Mouse (Mus musculus): Measurements from ENCODE around the gene Rpl23a. TPM values are rescaled to one million over a fixed set of nuclear protein-coding genes. Genes with fewer than 3 reads are reported as not detected.

Rpl23a gene
- polyA plus RNA-seq, 1 experiment from 2014 or later = 934 TPM

DNA sequence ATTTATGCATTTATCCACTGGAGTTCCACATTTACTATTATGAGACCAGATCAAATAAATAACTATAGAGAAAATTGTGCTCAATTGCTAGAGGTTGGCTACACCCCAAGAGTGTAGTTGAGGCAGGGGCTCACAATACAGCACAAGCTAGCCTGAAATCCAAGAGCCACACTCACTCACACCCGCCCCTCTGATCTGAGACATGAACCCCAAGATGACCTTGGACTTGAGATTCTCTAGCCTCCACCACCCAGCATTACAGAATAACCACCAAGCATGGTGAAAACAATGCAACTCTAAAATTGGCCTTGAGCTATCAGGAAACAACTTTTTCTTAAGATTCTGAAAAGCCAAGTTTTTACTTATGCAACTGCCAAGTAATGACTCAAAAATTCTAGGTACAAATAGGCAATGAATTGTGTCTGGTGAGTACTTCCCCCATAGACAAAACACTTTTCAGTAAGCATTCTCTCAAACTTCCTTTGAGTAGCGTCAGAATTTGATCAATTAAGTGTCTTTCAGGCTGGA lies 1.5 kb downstream of the Rpl23a start:
- Histone ChIP-seq H3K27me3 (peaks cover 5% of the 10 kb centered on the region), H3K4me1 (replicated peaks) (peaks cover 59% of the 10 kb centered on the region), H3K9me3 (no peaks in the 10 kb centered on the region), H3K36me3 (peaks cover 27% of the 10 kb centered on the region), H3K9ac (replicated peaks) (peak overlapping the region; percentile 90), H3K4me3 (replicated peaks) (peak overlapping the region; percentile 81), H3K4me2 (replicated peaks) (peak overlapping the region; percentile 77), H3K27ac (no peak overlapping the region)
- WGBS = 56% methylated on average over 2 of the region's 2 CpGs
- ATAC-seq = no peak

- Histone ChIP-seq H3K4me2 (replicated peaks) (peak overlapping the region; percentile 82; the same call in 1 of the 2 replicates), H3K4me1 (replicated peaks) (peaks cover 68% of the 10 kb centered on the region), H3K27me3 (peaks cover 6% of the 10 kb centered on the region), H3K36me3 (peaks cover 27% of the 10 kb centered on the region), H3K27ac (no peak overlapping the region), H3K4me3 (replicated peaks) (no peak overlapping the region), H3K9me3 (no peaks in the 10 kb centered on the region), H3K9ac (replicated peaks) (no peak overlapping the region)
- ATAC-seq = no peak
- WGBS = 82% methylated on average over 6 of the region's 6 CpGs
These were observed 3.2 kb downstream of the Rpl23a start for GRCm38 (mm10) chr11:78180081-78180761.

DNA sequence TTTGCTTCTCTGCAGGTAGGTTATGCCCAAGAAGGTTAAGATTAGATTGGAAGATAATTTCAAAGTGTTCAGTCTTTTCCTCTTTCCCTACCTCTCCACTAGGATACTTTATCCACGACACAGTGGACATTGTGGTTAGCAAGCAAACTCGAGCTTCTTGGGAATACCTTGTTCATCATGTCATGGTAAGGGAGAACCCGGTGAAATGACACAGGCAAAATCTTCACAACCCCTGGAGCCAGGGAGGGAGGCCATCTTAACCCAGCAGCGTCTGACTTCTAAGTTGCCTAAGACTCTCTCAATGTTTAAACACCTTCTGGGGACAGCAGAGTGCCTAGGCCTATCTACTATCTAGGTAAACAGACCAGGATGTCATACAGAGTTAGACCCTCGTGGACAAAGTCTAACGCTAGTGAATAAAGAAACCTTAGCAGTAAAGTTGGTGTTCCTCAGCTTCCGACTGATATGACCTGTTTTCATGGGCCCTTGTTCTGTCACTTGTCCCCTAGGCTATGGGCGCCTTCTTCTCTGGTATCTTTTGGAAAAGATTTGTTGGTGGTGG lies 3.9 kb downstream of the Rpl23a start:
- 32% methylated on average over 8 of the region's 8 CpGs for whole genome bisulfite sequencing
- H3K9me3 ChIP-seq = no peaks in the 10 kb centered on the region
- no peak for ATAC-seq
- H3K27ac ChIP-seq = no peak overlapping the region
- H3K36me3 ChIP-seq = peaks cover 27% of the 10 kb centered on the region
- H3K9ac ChIP-seq (replicated peaks) = peak overlapping the region; percentile 75; the same call in 1 of the 2 replicates
- H3K4me3 ChIP-seq (replicated peaks) = peak overlapping the region; percentile 62
- peaks cover 68% of the 10 kb centered on the region for H3K4me1 ChIP-seq (replicated peaks)
- H3K4me2 ChIP-seq (replicated peaks) = peak overlapping the region; percentile 82
- peaks cover 6% of the 10 kb centered on the region for H3K27me3 ChIP-seq

GRCm38 (mm10) chr11:78178859-78179437 lies 4.4 kb downstream of the Rpl23a start:
- 1% methylated on average over 29 of the region's 29 CpGs for WGBS
- Histone ChIP-seq H3K4me3 (replicated peaks) (peak overlapping the region; percentile 62), H3K4me2 (replicated peaks) (peak overlapping the region; percentile 82), H3K9ac (replicated peaks) (peak overlapping the region; percentile 75), H3K9me3 (no peaks in the 10 kb centered on the region), H3K4me1 (replicated peaks) (peaks cover 65% of the 10 kb centered on the region), H3K27ac (peak overlapping the region; percentile 84), H3K36me3 (peaks cover 27% of the 10 kb centered on the region), H3K27me3 (peaks cover 6% of the 10 kb centered on the region)
- ATAC-seq = no peak

GRCm38 (mm10) chr11:78177903-78178858 lies 5.2 kb downstream of the Rpl23a start:
- under 1% methylated on average over 71 of the region's 84 CpGs for WGBS
- peaks cover 62% of the 10 kb centered on the region for H3K4me1 ChIP-seq (replicated peaks)
- peak; percentile 92 for ATAC-seq

DNA sequence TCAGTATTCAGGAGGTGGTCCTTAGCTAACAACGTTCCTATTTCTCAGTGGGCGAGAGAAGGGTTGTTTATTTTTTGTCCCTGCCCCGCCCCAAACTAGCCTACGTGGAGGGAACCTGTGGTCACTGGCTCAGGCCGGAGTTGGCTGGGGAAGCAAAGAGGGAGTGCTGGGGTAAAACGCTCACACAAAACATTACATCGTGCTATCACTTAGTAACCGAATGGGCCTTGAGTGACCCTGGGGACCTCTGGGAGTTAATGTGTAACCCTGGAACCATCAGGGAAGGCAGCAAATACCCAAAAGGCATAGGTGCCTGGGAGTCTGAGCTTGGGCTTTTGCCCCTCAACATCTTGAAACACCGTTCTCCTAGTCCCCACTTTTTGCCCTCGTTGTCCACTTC lies 5.9 kb downstream of the Rpl23a start:
- Histone ChIP-seq H3K27ac (no peak overlapping the region), H3K4me3 (replicated peaks) (peak overlapping the region; percentile 62), H3K9me3 (no peaks in the 10 kb centered on the region), H3K9ac (replicated peaks) (no peak overlapping the region; the same call in 1 of the 2 replicates), H3K36me3 (peaks cover 27% of the 10 kb centered on the region), H3K4me1 (replicated peaks) (peaks cover 61% of the 10 kb centered on the region), H3K4me2 (replicated peaks) (peak overlapping the region; percentile 82), H3K27me3 (peaks cover 6% of the 10 kb centered on the region)
- WGBS = under 1% methylated on average over 10 of the region's 10 CpGs
- peak; percentile 10 for ATAC-seq

More at GRCm38 (mm10) chr11:78177903-78178858, 5.2 kb downstream of the Rpl23a start:
- H3K9ac ChIP-seq (replicated peaks) = peak overlapping the region; percentile 75
- peak overlapping the region; percentile 82 for H3K4me2 ChIP-seq (replicated peaks)
- no peaks in the 10 kb centered on the region for H3K9me3 ChIP-seq
- peaks cover 6% of the 10 kb centered on the region for H3K27me3 ChIP-seq
- peak overlapping the region; percentile 84 for H3K27ac ChIP-seq
- peaks cover 27% of the 10 kb centered on the region for H3K36me3 ChIP-seq
- peak overlapping the region; percentile 62 for H3K4me3 ChIP-seq (replicated peaks)

- 0 out of 2 replicates have a peak overlapping the region, but pooled peaks have one; percentile 65 for H3K27ac ChIP-seq
- peaks cover 6% of the 10 kb centered on the region for H3K27me3 ChIP-seq
- no peaks in the 10 kb centered on the region for H3K9me3 ChIP-seq
- H3K4me3 ChIP-seq (replicated peaks) = peak overlapping the region; percentile 62
- no peak for ATAC-seq
- peak overlapping the region; percentile 82 for H3K4me2 ChIP-seq (replicated peaks)
- peaks cover 27% of the 10 kb centered on the region for H3K36me3 ChIP-seq
- peak overlapping the region; percentile 56 for H3K9ac ChIP-seq (replicated peaks)
- H3K4me1 ChIP-seq (replicated peaks) = peaks cover 56% of the 10 kb centered on the region
- under 1% methylated on average over 23 of the region's 23 CpGs for WGBS
These were observed 6.5 kb downstream of the Rpl23a start for GRCm38 (mm10) chr11:78176905-78177331.

- peaks cover 22% of the 10 kb centered on the region for H3K36me3 ChIP-seq
- peak within 1 kb of the TSS; percentile 56 for H3K9ac ChIP-seq (replicated peaks)
- H3K27me3 ChIP-seq = peaks cover 6% of the 10 kb centered on the region
- peaks cover 51% of the 10 kb centered on the region for H3K4me1 ChIP-seq (replicated peaks)
- H3K4me2 ChIP-seq (replicated peaks) = peak within 1 kb of the TSS; percentile 82
- H3K9me3 ChIP-seq = no peaks in the 10 kb centered on the region
- peak within 1 kb of the TSS; percentile 65; the same call in 1 of the 2 replicates for H3K27ac ChIP-seq
- WGBS = 0% methylated on average over 32 of the region's 32 CpGs
- ATAC-seq = peak; percentile 17; the same call in 1 of the 2 replicates
- H3K4me3 ChIP-seq (replicated peaks) = peak within 1 kb of the TSS; percentile 62
These were observed 7.0 kb downstream of the Rpl23a start, which contains the start of the genes Nek8 and Tlcd1 for GRCm38 (mm10) chr11:78176402-78176862. Gene Nek8 (minus strand): TSS chr11:78176675. Gene Tlcd1 (plus strand): TSS chr11:78176711.

GRCm38 (mm10) chr11:78175771-78176401 lies 7.5 kb downstream of the Rpl23a start:
- Histone ChIP-seq H3K27ac (0 out of 2 replicates have a peak overlapping the region, but pooled peaks have one; percentile 65), H3K9ac (replicated peaks) (peak overlapping the region; percentile 56), H3K4me2 (replicated peaks) (peak overlapping the region; percentile 82), H3K27me3 (peaks cover 6% of the 10 kb centered on the region), H3K36me3 (peaks cover 16% of the 10 kb centered on the region), H3K9me3 (no peaks in the 10 kb centered on the region), H3K4me1 (replicated peaks) (peaks cover 47% of the 10 kb centered on the region), H3K4me3 (replicated peaks) (peak overlapping the region; percentile 62)
- ATAC-seq = no peak
- 12% methylated on average over 10 of the region's 10 CpGs for WGBS

DNA sequence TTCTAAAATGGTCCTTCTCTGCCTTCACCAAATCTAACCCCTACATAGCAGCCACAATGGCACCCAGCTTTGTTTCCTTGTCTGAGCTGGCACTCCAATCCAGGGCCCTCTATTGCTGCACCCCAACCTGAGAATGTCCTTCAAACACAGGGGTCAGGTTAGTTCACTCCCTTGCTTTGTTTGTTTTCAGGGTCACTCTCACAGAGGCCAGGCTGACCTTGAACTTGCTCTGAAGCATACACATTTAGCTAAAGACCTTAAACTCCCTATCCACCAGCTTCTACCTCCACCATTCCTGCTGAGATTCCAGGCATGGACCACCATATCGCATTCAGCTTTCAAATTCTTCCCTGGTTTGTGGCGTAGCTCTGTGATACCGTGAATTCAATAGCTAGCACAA lies 8.9 kb downstream of the Rpl23a start:
- peaks cover 3% of the 10 kb centered on the region for H3K36me3 ChIP-seq
- no peak for ATAC-seq
- H3K4me3 ChIP-seq (replicated peaks) = no peak overlapping the region
- WGBS = 94% methylated on average over 3 of the region's 3 CpGs
- no peak overlapping the region for H3K4me2 ChIP-seq (replicated peaks)
- H3K27ac ChIP-seq = no peak overlapping the region
- peaks cover 33% of the 10 kb centered on the region for H3K4me1 ChIP-seq (replicated peaks)
- peaks cover 6% of the 10 kb centered on the region for H3K27me3 ChIP-seq
- H3K9me3 ChIP-seq = no peaks in the 10 kb centered on the region
- 0 out of 2 replicates have a peak overlapping the region, but pooled peaks have one; percentile 32 for H3K9ac ChIP-seq (replicated peaks)

Data from midbrain, embryonic 13.5 days (tissue).